Mouse (Mus musculus): ENCODE data around the gene Slc25a22.

Slc25a22 gene

GRCm38 (mm10) chr7:141471236-141471635 lies 33.5 kb upstream of the Slc25a22 start:
- no peak for DNase-seq

GRCm38 (mm10) chr7:141470637-141470944 lies 32.9 kb upstream of the Slc25a22 start:
- no peak for DNase-seq

GRCm38 (mm10) chr7:141469901-141470636 lies 32.4 kb upstream of the Slc25a22 start:
- peak; percentile 28 for DNase-seq

- peak; percentile 31 for DNase-seq
These were observed 31.7 kb upstream of the Slc25a22 start for GRCm38 (mm10) chr7:141469352-141469751.

- peak; percentile 82 for DNase-seq
These were observed 31.0 kb upstream of the Slc25a22 start for GRCm38 (mm10) chr7:141468522-141469211.

GRCm38 (mm10) chr7:141468164-141468521 lies 30.5 kb upstream of the Slc25a22 start:
- DNase-seq: peak; percentile 62

- peak; percentile 96 for DNase-seq
These were observed 29.7 kb upstream of the Slc25a22 start, which contains the start of gene Cd151 for GRCm38 (mm10) chr7:141467230-141468030. Gene Cd151, plus strand, starts transcription at chr7:141467392.

- no peak for DNase-seq
These were observed 29.0 kb upstream of the Slc25a22 start for GRCm38 (mm10) chr7:141466607-141467148.

GRCm38 (mm10) chr7:141466045-141466394 lies 28.3 kb upstream of the Slc25a22 start:
- peak; percentile 46 for DNase-seq

GRCm38 (mm10) chr7:141465388-141466044 lies 27.8 kb upstream of the Slc25a22 start:
- no peak for DNase-seq

GRCm38 (mm10) chr7:141464603-141465201 lies 27.0 kb upstream of the Slc25a22 start:
- peak; percentile 76 for DNase-seq

GRCm38 (mm10) chr7:141463824-141464602 lies 26.3 kb upstream of the Slc25a22 start:
- DNase-seq: peak; percentile 78

- peak; percentile 64 for DNase-seq
These were observed 24.7 kb upstream of the Slc25a22 start for GRCm38 (mm10) chr7:141462333-141462821.

- peak; percentile 67 for DNase-seq
These were observed 24.0 kb upstream of the Slc25a22 start for GRCm38 (mm10) chr7:141461521-141462332.

- DNase-seq: peak; percentile 32
These were observed 22.9 kb upstream of the Slc25a22 start, which contains the start of gene Cracr2b for GRCm38 (mm10) chr7:141460391-141461113. Gene Cracr2b, plus strand, starts transcription at chr7:141461094.

- peak; percentile 56 for DNase-seq
These were observed 22.3 kb upstream of the Slc25a22 start for GRCm38 (mm10) chr7:141460001-141460390.

- DNase-seq: peak; percentile 33
These were observed 21.6 kb upstream of the Slc25a22 start for GRCm38 (mm10) chr7:141459301-141459711.

- DNase-seq: no peak
These were observed 21.0 kb upstream of the Slc25a22 start for GRCm38 (mm10) chr7:141458661-141459060.

GRCm38 (mm10) chr7:141457986-141458660 lies 20.4 kb upstream of the Slc25a22 start:
- DNase-seq: peak; percentile 76
